Mouse (Mus musculus) urinary bladder, postnatal 14 days (tissue): ENCODE results near the gene Egr4.

Source experiments
- DNase-seq: peaks from one replicate; pipeline ENCODE4 v3.0.0; 2021; ENCODE audit warnings: low spot score

The Egr4 gene

GRCm38 (mm10) chr6:85496976-85497375 lies 16.4 kb downstream of the Egr4 start:
- no peak for DNase-seq

- no peak for DNase-seq
Observed at GRCm38 (mm10) chr6:85491606-85492005, 21.8 kb downstream of the Egr4 start.

- DNase-seq = no peak
Observed at GRCm38 (mm10) chr6:85490252-85490651, 23.1 kb downstream of the Egr4 start.

- DNase-seq = no peak
Observed at GRCm38 (mm10) chr6:85489717-85490116, 23.7 kb downstream of the Egr4 start.

GRCm38 (mm10) chr6:85488510-85488909 lies 24.9 kb downstream of the Egr4 start:
- no peak for DNase-seq

- DNase-seq = no peak
Observed at GRCm38 (mm10) chr6:85485738-85486137, 27.7 kb downstream of the Egr4 start.

GRCm38 (mm10) chr6:85483843-85484721 lies 29.3 kb downstream of the Egr4 start:
- peak; percentile 26 for DNase-seq

- no peak for DNase-seq
Observed at GRCm38 (mm10) chr6:85480685-85481084, 32.7 kb downstream of the Egr4 start.

- no peak for DNase-seq
Observed at GRCm38 (mm10) chr6:85479979-85480378, 33.4 kb downstream of the Egr4 start.

GRCm38 (mm10) chr6:85478416-85478815 lies 35.0 kb downstream of the Egr4 start:
- no peak for DNase-seq

GRCm38 (mm10) chr6:85477366-85477917 lies 35.9 kb downstream of the Egr4 start:
- DNase-seq = no peak

- no peak for DNase-seq
Observed at GRCm38 (mm10) chr6:85475581-85475980, 37.8 kb downstream of the Egr4 start.

- DNase-seq = no peak
Observed at GRCm38 (mm10) chr6:85472542-85472941, 40.8 kb downstream of the Egr4 start.

GRCm38 (mm10) chr6:85471962-85472361 lies 41.4 kb downstream of the Egr4 start:
- DNase-seq = no peak

- no peak for DNase-seq
Observed at GRCm38 (mm10) chr6:85469660-85470430, 43.5 kb downstream of the Egr4 start.

GRCm38 (mm10) chr6:85465381-85465780 lies 48.0 kb downstream of the Egr4 start:
- DNase-seq = no peak
